Mouse (Mus musculus) MEL (cell line): ENCODE data around the gene Inpp5d. TPM values are rescaled to one million over a fixed set of nuclear protein-coding genes. Genes with fewer than 3 reads are reported as not detected.
A peak's percentile ranks its signal among the peaks of the same experiment; 100 is the strongest.

Experiments used
- DNase-seq: peaks from one replicate; pipeline ENCODE4 v3.0.0; 2011; ENCODE audit warnings: low read depth, low spot score
- H3K27ac ChIP-seq: 2 replicates; pipeline ENCODE4 v1.5.1; 2012; ENCODE audit warnings: low read depth, mild to moderate bottlenecking, control low read depth, low read length, moderate library complexity; ENCODE audit not compliant: control insufficient read depth
- H3K27me3 ChIP-seq, 2 experiments: fragments of 150-350 bp in 1 of 2; sonication (generic) in 1 of 2; 2 replicates each; pipeline ENCODE4 v1.6.1; 2012; ENCODE audit warnings: low read length in 2 of 2, mild to moderate bottlenecking in 2 of 2, improper control_type of control experiment in 1 of 2, moderate library complexity in 1 of 2; ENCODE audit not compliant: insufficient read depth in 2 of 2, control insufficient read depth in 1 of 2
- H3K36me3 ChIP-seq, 2 experiments: 2 replicates each; pipeline ENCODE4 v1.6.1; 2012 to 2014; ENCODE audit warnings: low read length in 2 of 2, improper control_type of control experiment in 1 of 2, inconsistent platforms in 1 of 2, mild to moderate bottlenecking in 1 of 2; ENCODE audit not compliant: insufficient read depth in 2 of 2, control insufficient read depth in 1 of 2
- H3K4me1 ChIP-seq, 2 experiments: fragments of 150-350 bp in 1 of 2; sonication (generic) in 1 of 2; 2 replicates each; pipeline ENCODE4 v1.6.1; 2012; ENCODE audit warnings: low read length in 2 of 2, improper control_type of control experiment in 1 of 2, mild to moderate bottlenecking in 1 of 2; ENCODE audit not compliant: insufficient read depth in 2 of 2, control insufficient read depth in 1 of 2
- H3K4me3 ChIP-seq, 2 experiments: fragments of 150-350 bp in 1 of 2; sonication (generic) in 1 of 2; 2 replicates each; pipeline ENCODE4 v1.5.1; 2012; ENCODE audit warnings: low read depth in 2 of 2, low read length in 2 of 2, mild to moderate bottlenecking in 2 of 2, moderate library complexity in 2 of 2, control low read depth in 1 of 2, improper control_type of control experiment in 1 of 2; ENCODE audit not compliant: control insufficient read depth in 1 of 2, insufficient read depth in 1 of 2
- H3K79me2 ChIP-seq: 2 replicates; pipeline ENCODE4 v1.6.1; 2012; ENCODE audit warnings: mild to moderate bottlenecking, low read length, moderate library complexity; ENCODE audit not compliant: control insufficient read depth, poor library complexity, insufficient read depth
- H3K9ac ChIP-seq: 2 replicates; pipeline ENCODE4 v1.6.1; 2012; ENCODE audit warnings: low read depth, mild to moderate bottlenecking, control low read depth, low read length, moderate library complexity; ENCODE audit not compliant: control insufficient read depth, poor library complexity, severe bottlenecking
- H3K9me3 ChIP-seq: fragments of 150-350 bp; sonication (generic); replicated peaks from 2 replicates; pipeline ENCODE4 v1.6.1; 2012; ENCODE audit warnings: mild to moderate bottlenecking, low read length, improper control_type of control experiment, moderate library complexity; ENCODE audit not compliant: insufficient read depth
- CHD1 ChIP-seq: IDR thresholded peaks from 2 replicates; pipeline ENCODE4 v1.6.1; 2012; ENCODE audit warnings: low read depth, mild to moderate bottlenecking, inconsistent platforms, low read length, improper control_type of control experiment
- CHD2 ChIP-seq: IDR thresholded peaks from 2 replicates; pipeline ENCODE4 v1.6.1; 2011; ENCODE audit warnings: low read length, improper control_type of control experiment
- CTCF ChIP-seq, 3 experiments: IDR thresholded peaks in 2 of 3; conservative IDR thresholded peaks in 1 of 3; 2 replicates each; pipeline ENCODE4 v1.5.1; 2011 to 2012; ENCODE audit warnings: low read length in 3 of 3, low read depth in 2 of 3, mild to moderate bottlenecking in 2 of 3, improper control_type of control experiment in 1 of 3, inconsistent platforms in 1 of 3, mixed read lengths in 1 of 3, moderate library complexity in 1 of 3; ENCODE audit not compliant: control insufficient read depth in 1 of 3, insufficient read depth in 1 of 3, poor library complexity in 1 of 3, severe bottlenecking in 1 of 3
- E2F4 ChIP-seq: IDR thresholded peaks from 2 replicates; pipeline ENCODE4 v1.6.1; 2011; ENCODE audit warnings: low read depth, low read length, improper control_type of control experiment, borderline replicate concordance
- EP300 ChIP-seq, 2 experiments: IDR thresholded peaks; 2 replicates each; pipeline ENCODE4 v1.6.1; 2011; ENCODE audit warnings: improper control_type of control experiment in 2 of 2, low read length in 2 of 2, low read depth in 1 of 2, mild to moderate bottlenecking in 1 of 2
- ETS1 ChIP-seq: IDR thresholded peaks from 2 replicates; pipeline ENCODE4 v1.6.1; 2012; ENCODE audit warnings: low read depth, mild to moderate bottlenecking, inconsistent platforms, low read length, improper control_type of control experiment, moderate library complexity
- GATA1 ChIP-seq: IDR thresholded peaks from 2 replicates; pipeline ENCODE4 v1.6.1; 2011; ENCODE audit warnings: low read depth, low read length, improper control_type of control experiment
- HCFC1 ChIP-seq: IDR thresholded peaks from 2 replicates; pipeline ENCODE4 v1.6.1; 2012; ENCODE audit warnings: low read depth, mild to moderate bottlenecking, inconsistent platforms, low read length, improper control_type of control experiment, moderate library complexity
- KAT2A ChIP-seq: conservative IDR thresholded peaks from 2 replicates; pipeline ENCODE4 v1.6.1; 2012; ENCODE audit warnings: low read depth, low read length, improper control_type of control experiment, inconsistent platforms
- MAFK ChIP-seq: IDR thresholded peaks from 2 replicates; pipeline ENCODE4 v1.6.1; 2011; ENCODE audit warnings: low read depth, mild to moderate bottlenecking, low read length, improper control_type of control experiment, borderline replicate concordance
- MAX ChIP-seq: IDR thresholded peaks from 2 replicates; pipeline ENCODE4 v1.6.1; 2011; ENCODE audit warnings: low read length, improper control_type of control experiment
- MAZ ChIP-seq: IDR thresholded peaks from 2 replicates; pipeline ENCODE4 v1.6.1; 2012; ENCODE audit warnings: low read depth, mild to moderate bottlenecking, inconsistent platforms, low read length, improper control_type of control experiment
- MEF2A ChIP-seq: IDR thresholded peaks from 2 replicates; pipeline ENCODE4 v1.6.1; 2014; ENCODE audit warnings: low read depth, mild to moderate bottlenecking, inconsistent platforms, low read length, improper control_type of control experiment; ENCODE audit not compliant: poor library complexity, insufficient replicate concordance, severe bottlenecking; ENCODE audit errors: extremely low read depth
- MYB ChIP-seq: IDR thresholded peaks from 2 replicates; pipeline ENCODE4 v1.6.1; 2011; ENCODE audit warnings: mild to moderate bottlenecking, low read depth, low read length, improper control_type of control experiment
- POLR2A ChIP-seq, 2 experiments: IDR thresholded peaks; 2 replicates each; pipeline ENCODE4 v1.6.1; 2011 to 2012; ENCODE audit warnings: low read length in 2 of 2, mild to moderate bottlenecking in 2 of 2, control low read depth in 1 of 2, improper control_type of control experiment in 1 of 2, low read depth in 1 of 2, moderate library complexity in 1 of 2; ENCODE audit not compliant: control insufficient read depth in 1 of 2, insufficient read depth in 1 of 2, poor library complexity in 1 of 2
- POLR2AphosphoS2 ChIP-seq: IDR thresholded peaks from 2 replicates; pipeline ENCODE4 v1.6.1; 2011; ENCODE audit warnings: low read length, improper control_type of control experiment
- POLR2AphosphoS5 ChIP-seq: IDR thresholded peaks from 2 replicates; pipeline ENCODE4 v1.6.1; 2012; ENCODE audit warnings: low read depth, borderline replicate concordance, mild to moderate bottlenecking, inconsistent platforms, low read length, moderate library complexity, mixed read lengths
- RAD21 ChIP-seq: IDR thresholded peaks from 2 replicates; pipeline ENCODE4 v1.6.1; 2011; ENCODE audit warnings: mild to moderate bottlenecking, low read depth, low read length, improper control_type of control experiment
- RCOR1 ChIP-seq: IDR thresholded peaks from 2 replicates; pipeline ENCODE4 v1.6.1; 2012; ENCODE audit warnings: low read depth, mild to moderate bottlenecking, inconsistent platforms, low read length, improper control_type of control experiment
- SIN3A ChIP-seq: IDR thresholded peaks from 2 replicates; pipeline ENCODE4 v1.6.1; 2012; ENCODE audit warnings: low read length, improper control_type of control experiment, inconsistent platforms
- SMC3 ChIP-seq: IDR thresholded peaks from 2 replicates; pipeline ENCODE4 v1.6.1; 2011; ENCODE audit warnings: low read depth, low read length, improper control_type of control experiment
- TCF12 ChIP-seq: IDR thresholded peaks from 2 replicates; pipeline ENCODE4 v1.6.1; 2014; ENCODE audit warnings: low read depth, mild to moderate bottlenecking, inconsistent platforms, low read length, improper control_type of control experiment, moderate library complexity
- UBTF ChIP-seq: IDR thresholded peaks from 2 replicates; pipeline ENCODE4 v1.6.1; 2012; ENCODE audit warnings: low read depth, mild to moderate bottlenecking, inconsistent platforms, low read length, improper control_type of control experiment, moderate library complexity, borderline replicate concordance; ENCODE audit not compliant: insufficient read depth
- USF2 ChIP-seq, 2 experiments: IDR thresholded peaks; 2 replicates each; pipeline ENCODE4 v1.6.1; 2011 to 2012; ENCODE audit warnings: improper control_type of control experiment in 2 of 2, low read length in 2 of 2, borderline replicate concordance in 1 of 2, inconsistent platforms in 1 of 2, low read depth in 1 of 2, mild to moderate bottlenecking in 1 of 2; ENCODE audit not compliant: insufficient read depth in 1 of 2
- ZC3H11A ChIP-seq: IDR thresholded peaks from 2 replicates; pipeline ENCODE4 v1.6.1; 2012; ENCODE audit warnings: low read depth, mild to moderate bottlenecking, inconsistent platforms, low read length, improper control_type of control experiment
- ZMIZ1 ChIP-seq: IDR thresholded peaks from 2 replicates; pipeline ENCODE4 v1.6.1; 2012; ENCODE audit warnings: low read depth, mild to moderate bottlenecking, inconsistent platforms, low read length, improper control_type of control experiment, moderate library complexity
- ZNF384 ChIP-seq: IDR thresholded peaks from 2 replicates; pipeline ENCODE4 v1.6.1; 2012; ENCODE audit warnings: low read depth, mild to moderate bottlenecking, inconsistent platforms, low read length, improper control_type of control experiment
- polyA plus RNA-seq, 2 experiments: library from polyadenylated mRNA; stranded (reverse) in 1 of 2; unstranded in 1 of 2; fragments of >175 nt in 1 of 2; fragments of >200 nt in 1 of 2; gene quantifications; 2 replicates each; pipeline versions ENCODE4 v1.2.1 to v1.2.4; 2012; ENCODE audit warnings: low replicate concordance in 2 of 2, low read depth in 1 of 2; ENCODE audit not compliant: insufficient read length in 2 of 2, insufficient read depth in 1 of 2, missing spikeins in 1 of 2
- total RNA-seq: library from RNA; depleted of rRNA; stranded (reverse); fragments of 300-350 nt; gene quantifications from 2 replicates; pipeline ENCODE4 v1.2.3, GENCODE M21; 2012

Gene Inpp5d
- total and polyA plus RNA-seq, 3 experiments, result 69.4 to 71.3 TPM; not detected in 1

DNA sequence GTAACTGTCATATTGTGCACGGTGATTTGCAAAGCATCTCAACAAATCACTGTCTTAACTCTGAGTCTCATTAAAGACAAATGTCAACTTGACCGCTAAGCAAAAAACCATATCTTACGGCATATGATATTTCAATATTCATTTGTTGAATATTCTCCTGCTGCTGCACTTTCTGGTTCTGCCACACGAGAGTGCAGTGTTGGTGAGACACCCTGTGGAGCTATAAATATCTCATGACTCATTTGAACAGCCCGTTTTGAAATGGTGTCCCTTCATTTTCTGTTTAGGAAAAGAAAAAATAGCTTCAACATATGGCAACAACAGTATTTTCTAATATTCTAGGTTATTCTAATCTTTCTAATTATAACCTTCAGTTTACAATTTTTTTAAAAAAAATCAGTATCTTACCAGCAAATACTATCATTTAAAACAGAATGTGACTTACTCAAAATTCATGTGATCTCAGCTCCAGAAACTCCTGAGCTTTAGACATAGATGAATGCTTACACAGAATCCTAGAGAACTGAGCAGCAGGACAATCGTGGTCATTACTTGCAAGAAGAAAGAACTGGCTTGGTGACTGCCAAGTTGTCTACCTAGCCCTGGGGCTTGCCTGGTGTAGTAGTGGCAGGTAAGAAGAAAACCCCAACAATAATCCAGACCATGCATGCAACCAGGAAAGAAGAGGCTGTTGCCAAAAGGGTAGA is 120.6 kb downstream of the Inpp5d start:
- no peak for DNase-seq
- Histone ChIP-seq H3K36me3 (no peaks in the 10 kb centered on the region), H3K9ac (no peak overlapping the region), H3K27me3 (no peaks in the 10 kb centered on the region; a peak in 1 of 4 replicates), H3K79me2 (no peaks in the 10 kb centered on the region), H3K9me3 (no peaks in the 10 kb centered on the region), H3K4me1 (no peaks in the 10 kb centered on the region), H3K27ac (no peak overlapping the region), H3K4me3 (no peak overlapping the region)
- TF ChIP-seq USF2 (IDR thresholded peaks at IDR 0.05; ENCODE audit: borderline replicate concordance in 1 of 2, insufficient read depth in 1 of 2, low read depth in 1 of 2, low read length in 2 of 2) (no peak), POLR2AphosphoS2 (no peak), POLR2AphosphoS5 (no peak), ZC3H11A (no peak), SMC3 (no peak; the same call in 1 of the 2 replicates), EP300 (IDR thresholded peaks at IDR 0.05; ENCODE audit: low read depth in 1 of 2, low read length in 2 of 2) (no peak), MYB (no peak), MEF2A (no peak), POLR2A (IDR thresholded peaks at IDR 0.05; ENCODE audit: control insufficient read depth in 1 of 2, insufficient read depth in 1 of 2, low read depth in 1 of 2, low read length in 2 of 2, poor library complexity in 1 of 2) (no peak), MAFK (no peak), RCOR1 (no peak)

DNA sequence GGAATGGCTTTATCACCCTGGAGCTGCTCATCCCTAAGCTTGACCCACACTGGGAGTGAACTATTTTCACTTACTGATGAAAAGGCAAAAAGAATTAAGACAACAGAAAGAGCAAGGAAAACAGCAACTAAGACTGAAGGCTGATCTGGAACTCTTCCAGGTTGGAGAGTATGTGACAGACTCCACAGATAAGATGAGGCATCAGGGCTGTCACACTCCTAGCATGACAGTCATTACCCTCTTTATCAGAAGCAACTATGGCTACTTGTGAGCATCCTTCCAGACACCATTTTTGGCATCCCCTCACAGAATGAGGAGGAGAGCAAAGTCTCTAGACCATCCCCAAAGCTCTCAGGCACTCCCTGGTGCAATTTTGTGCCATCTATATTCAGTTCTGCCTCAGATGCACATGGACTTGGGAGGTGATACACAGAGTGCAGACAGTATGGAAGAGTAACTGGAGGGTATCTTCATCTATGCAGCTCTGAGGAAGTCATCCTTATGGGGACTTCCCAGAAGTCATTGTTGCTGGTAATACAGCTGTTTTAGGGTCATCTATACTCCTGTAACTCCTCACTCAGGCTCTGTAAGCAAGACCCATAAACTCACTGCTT is 129.4 kb downstream of the Inpp5d start:
- H3K27ac ChIP-seq, result no peak overlapping the region
- H3K79me2 ChIP-seq, result no peaks in the 10 kb centered on the region
- H3K9me3 ChIP-seq, result no peaks in the 10 kb centered on the region
- H3K27me3 ChIP-seq, result no peaks in the 10 kb centered on the region
- peak; percentile 58 for DNase-seq
- peaks cover 3 to 6% of the 10 kb centered on the region in 2 experiments for H3K4me1 ChIP-seq
- H3K4me3 ChIP-seq, result no peak overlapping the region
- H3K36me3 ChIP-seq, result peaks cover 0 to 3% of the 10 kb centered on the region in 2 experiments; a peak in 2 of 4 replicates
- no peak overlapping the region for H3K9ac ChIP-seq
- TF ChIP-seq MEF2A (no peak), E2F4 (no peak), KAT2A (no peak), MAZ (no peak), CHD1 (no peak), EP300 (IDR thresholded peaks at IDR 0.05; ENCODE audit: low read depth in 1 of 2, low read length in 2 of 2) (peak in 1 of 2 experiments; percentile 26; a peak in 1 of 4 replicates), ZC3H11A (no peak), SMC3 (no peak), RAD21 (no peak), HCFC1 (no peak), SIN3A (peak; percentile 49), TCF12 (no peak), MAX (no peak), CHD2 (no peak), ZNF384 (no peak), ETS1 (0 out of 2 replicates have a peak, but pooled peaks have one; percentile 21), POLR2AphosphoS5 (no peak), ZMIZ1 (no peak), MAFK (no peak), UBTF (no peak), MYB (no peak), CTCF (IDR thresholded peaks at IDR 0.05 in 2 of 3, conservative IDR thresholded peaks at IDR 0.05 in 1 of 3; ENCODE audit: control insufficient read depth in 1 of 3, insufficient read depth in 1 of 3, low read depth in 2 of 3, low read length in 3 of 3, poor library complexity in 1 of 3, severe bottlenecking in 1 of 3) (no peak), RCOR1 (peak; percentile 38; the same call in 1 of the 2 replicates), GATA1 (peak; percentile 65)
